10 mouse cellular contexts compared by ENCODE assay signal in the genomic region with DNA sequence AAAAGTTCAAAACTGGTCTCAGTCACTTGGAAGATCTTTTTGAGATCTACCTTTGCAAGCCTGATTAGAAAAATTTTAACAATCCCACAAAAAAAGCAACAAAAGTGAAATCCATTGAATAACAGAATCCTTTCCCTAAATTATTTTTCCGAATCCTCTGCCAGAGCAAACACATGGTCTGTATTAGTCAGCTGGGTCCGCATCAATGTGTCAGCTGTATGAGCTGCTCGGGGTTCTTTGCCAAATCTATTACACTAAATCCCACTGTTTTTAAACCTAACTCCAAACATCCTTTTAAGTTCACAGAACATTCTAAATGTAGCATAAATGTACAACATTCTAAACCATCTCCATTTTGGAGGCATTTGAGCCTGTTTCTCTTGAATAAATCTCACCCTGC.
DNase-seq lines count a peak whose midpoint lies in the region; TF ChIP-seq lines count a peak whose summit lies in the region.
"Had no signal": no experiment of that assay in that cellular context is flagged by ENCODE, and none has a peak within 500 bp of the region (broad histone marks: within the 10 kb centered on the region; RNA-seq: fewer than 3 reads in every experiment).

No protein-coding gene starts in this region.

- H3K36me3 ChIP-seq in heart, embryonic 10.5 days: no peaks in the 10 kb centered on the region
- H3K36me3 ChIP-seq: hindbrain, embryonic 10.5 days had no signal

- H3K4me3 ChIP-seq in heart, embryonic 10.5 days: no peak overlapping the region
- H3K4me3 ChIP-seq in gastrocnemius, adult 2 months: no peak overlapping the region
- H3K4me3 ChIP-seq: hindbrain, embryonic 10.5 days had no signal

- TF ChIP-seq CTCF in gastrocnemius, adult 2 months (IDR thresholded peaks at IDR 0.05): no peak

- H3K27me3 ChIP-seq in heart, embryonic 10.5 days (ENCODE audit: insufficient read depth, poor library complexity, severe bottlenecking): no peaks in the 10 kb centered on the region
- H3K27me3 ChIP-seq: CH12.LX had no signal

- no peaks in the 10 kb centered on the region for H3K9me3 ChIP-seq in heart, embryonic 10.5 days
- H3K9me3 ChIP-seq: hindbrain, embryonic 10.5 days had no signal

- 77% methylated on average over 3 of the region's 3 CpGs for WGBS in heart, embryonic 10.5 days

- no peak overlapping the region for H3K27ac ChIP-seq in heart, embryonic 10.5 days
- peak overlapping the region; percentile 35; the same call in 1 of the 2 replicates for H3K27ac ChIP-seq in gastrocnemius, adult 2 months
- H3K27ac ChIP-seq: hindbrain, embryonic 10.5 days had no signal

- DNase-seq in heart, adult 8-10 months (ENCODE audit: low spot score): peak; percentile 47
- no peak for DNase-seq in heart, embryonic 10.5 days (ENCODE audit: low spot score)
- peak; percentile 15 for DNase-seq in lung, postnatal 36 days
- no peak for DNase-seq in lung, postnatal 14 days
- DNase-seq in gastrocnemius, adult 2 months: peak; percentile 23
- peak; percentile 58 for DNase-seq in skeletal muscle tissue, adult 2 months (ENCODE audit: low read depth, low spot score)
- no peak for DNase-seq in ovary, postnatal 10 days (ENCODE audit: low spot score)
- DNase-seq: liver had no signal

- intact Hi-C loops in gastrocnemius, adult 2 months (cut with DNase I): no loop called here

- no peaks in the 10 kb centered on the region for H3K4me1 ChIP-seq in heart, embryonic 10.5 days
- H3K4me1 ChIP-seq: hindbrain, embryonic 10.5 days had no signal

Comparison
In these comparisons a context has a peak if more than half of its experiments do, and no peak if none do; other contexts are left out.
1. DNase-seq: peak in heart, adult 8-10 months (single experiment), lung, postnatal 36 days (single experiment), gastrocnemius, adult 2 months (single experiment) and skeletal muscle tissue, adult 2 months (single experiment); none in heart, embryonic 10.5 days (single experiment), lung, postnatal 14 days (single experiment) and ovary, postnatal 10 days (single experiment).